Mouse (Mus musculus) spleen, postnatal 0 days (tissue): ENCODE data around the gene Znrf1. TPM values are rescaled to one million over a fixed set of nuclear protein-coding genes. Genes with fewer than 3 reads are reported as not detected.

Experiments used
- polyA plus RNA-seq: library from polyadenylated mRNA; unstranded; fragments of >200 nt; fragmentation: Nextera tagmentation; extraction: Ambion mirVana; gene quantifications from 2 replicates; pipeline ENCODE4 v1.2.1, GENCODE M21; 2015

Gene Znrf1
- 14.3 and 16.7 TPM in 2 replicates for polyA plus RNA-seq

GRCm38 (mm10) chr8:111536031-111536977 is at the start of gene Znrf1:
TSS of gene Znrf1 (plus strand) at chr8:111536097.

GRCm38 (mm10) chr8:111521713-111522429 is 14.0 kb upstream of the Znrf1 start, which contains the start of gene Wdr59:
TSS of gene Wdr59 (minus strand) at chr8:111522092.

GRCm38 (mm10) chr8:111630105-111630521 is 94.2 kb downstream of the Znrf1 start, which contains the start of gene Ldhd:
TSS of gene Ldhd (minus strand) at chr8:111630374.

GRCm38 (mm10) chr8:111643264-111644141 is 107.6 kb downstream of the Znrf1 start, which contains the start of gene Zfp1:
TSS of gene Zfp1 (plus strand) at chr8:111643401.

Other genes with a start within 250 kb of the Znrf1 start
- 44.5 and 47.9 TPM in 2 replicates for gene Rfwd3, start 235.9 kb upstream of the Znrf1 start, polyA plus RNA-seq
- gene Mlkl, start 197.9 kb upstream of the Znrf1 start, polyA plus RNA-seq = 6.9 and 9.3 TPM in 2 replicates
- gene Fa2h, start 142.3 kb upstream of the Znrf1 start, polyA plus RNA-seq = 0.10 and 0.13 TPM in 2 replicates
- gene Wdr59, start 14.0 kb upstream of the Znrf1 start, polyA plus RNA-seq = 3.1 and 3.2 TPM in 2 replicates
- gene Ldhd, start 94.3 kb downstream of the Znrf1 start, polyA plus RNA-seq = 0.17 and 0.25 TPM in 2 replicates
- gene Zfp1, start 107.3 kb downstream of the Znrf1 start, polyA plus RNA-seq = 6.0 and 8.2 TPM in 2 replicates
- 131 and 329 TPM in 2 replicates for gene Ctrb1, start 154.9 kb downstream of the Znrf1 start, polyA plus RNA-seq
- 10.6 and 15.5 TPM in 2 replicates for gene Bcar1, start 207.7 kb downstream of the Znrf1 start, polyA plus RNA-seq